Mouse (Mus musculus) hindbrain, embryonic 12.5 days (tissue): ENCODE measurements around the gene Pdp2. TPM values are rescaled to one million over a fixed set of nuclear protein-coding genes. Genes with fewer than 3 reads are reported as not detected.
"Not testable (repeated sequence)": the region's sequence is repeated elsewhere in the genome, so short reads cannot be mapped to it uniquely, and the experiment has no call there.

ENCODE experiments used
- ATAC-seq: fragments of 200-750 bp; cut with Nextera tagmentation; 2 replicates; pipeline ENCODE4 v1.8.0; 2017; ENCODE audit warnings: moderate TSS enrichment; ENCODE audit not compliant: low FRiP score
- H3K27ac ChIP-seq: fragments of 300-500 bp; sonication (generic); 2 replicates; pipeline ENCODE4 v1.5.1; 2016; ENCODE audit warnings: mild to moderate bottlenecking
- H3K27me3 ChIP-seq: fragments of 300-500 bp; sonication (generic); 2 replicates; pipeline ENCODE4 v1.6.1; 2016; ENCODE audit warnings: mild to moderate bottlenecking
- H3K36me3 ChIP-seq: fragments of 300-500 bp; sonication (generic); 2 replicates; pipeline ENCODE4 v1.6.1; 2016; ENCODE audit warnings: mild to moderate bottlenecking
- H3K4me1 ChIP-seq: fragments of 300-500 bp; sonication (generic); 2 replicates; pipeline ENCODE4 v1.6.1; 2016
- H3K4me2 ChIP-seq: fragments of 300-500 bp; sonication (generic); replicated peaks from 2 replicates; pipeline ENCODE4 v1.6.1; 2016; ENCODE audit warnings: mild to moderate bottlenecking
- H3K4me3 ChIP-seq: fragments of 300-500 bp; sonication (generic); 2 replicates; pipeline ENCODE4 v1.5.1; 2016; ENCODE audit warnings: mild to moderate bottlenecking
- H3K9ac ChIP-seq: fragments of 300-500 bp; sonication (generic); 2 replicates; pipeline ENCODE4 v1.6.1; 2016; ENCODE audit warnings: mild to moderate bottlenecking, moderate library complexity
- H3K9me3 ChIP-seq: fragments of 300-500 bp; sonication (generic); replicated peaks from 2 replicates; pipeline ENCODE4 v1.6.1; 2016; ENCODE audit warnings: mild to moderate bottlenecking
- WGBS: fragments of 180-500 bp; shearing (Covaris S2); methylation state at CpG from one replicate; pipeline ENCODE4 v1.1.7; 2016; 5-methylcytosine and 5-hydroxymethylcytosine counted together
- polyA plus RNA-seq: library from polyadenylated mRNA; unstranded; fragments of >200 nt; fragmentation: Nextera tagmentation; extraction: Ambion mirVana; gene quantifications from 2 replicates; pipeline ENCODE4 v1.2.1, GENCODE M21; 2016

Gene Pdp2
- polyA plus RNA-seq, 1 experiment from 2014 or later: 13.7 TPM

GRCm38 (mm10) chr8:104576820-104577219 lies 14.4 kb upstream of the Pdp2 start:
- Histone ChIP-seq H3K9me3 (no peaks in the 10 kb centered on the region), H3K36me3 (no peaks in the 10 kb centered on the region), H3K4me1 (no peaks in the 10 kb centered on the region), H3K27me3 (no peaks in the 10 kb centered on the region), H3K9ac (no peak overlapping the region), H3K27ac (no peak overlapping the region), H3K4me3 (no peak overlapping the region), H3K4me2 (no peak overlapping the region)
- no peak for ATAC-seq
- WGBS: 95% methylated on average over 3 of the region's 3 CpGs

DNA sequence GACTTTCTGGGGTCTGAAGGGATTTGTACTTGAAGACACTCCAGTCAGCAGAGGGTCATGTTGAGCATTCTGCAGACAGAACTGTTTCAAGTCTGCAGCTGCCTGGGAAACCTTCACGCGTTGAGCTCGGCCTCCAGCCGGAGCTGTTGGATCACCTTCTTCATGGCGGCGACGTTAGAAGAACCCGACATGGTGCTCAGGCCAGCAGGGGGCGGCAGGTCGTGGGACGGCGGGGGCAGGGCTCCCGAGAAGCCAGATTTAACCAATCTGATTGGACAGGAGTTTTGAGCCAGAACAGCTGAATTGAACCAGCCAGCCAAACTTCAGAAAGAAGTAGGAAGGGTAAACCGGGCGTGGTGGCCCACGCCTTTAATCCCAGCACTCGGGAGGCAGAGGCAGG lies 13.6 kb upstream of the Pdp2 start:
- H3K4me1 ChIP-seq, ATAC-seq, H3K4me2 ChIP-seq, H3K9me3 ChIP-seq, H3K27ac ChIP-seq, H3K36me3 ChIP-seq, H3K9ac ChIP-seq, H3K4me3 ChIP-seq, H3K27me3 ChIP-seq: not testable (repeated sequence)
- WGBS: 75% methylated on average over 17 of the region's 17 CpGs

DNA sequence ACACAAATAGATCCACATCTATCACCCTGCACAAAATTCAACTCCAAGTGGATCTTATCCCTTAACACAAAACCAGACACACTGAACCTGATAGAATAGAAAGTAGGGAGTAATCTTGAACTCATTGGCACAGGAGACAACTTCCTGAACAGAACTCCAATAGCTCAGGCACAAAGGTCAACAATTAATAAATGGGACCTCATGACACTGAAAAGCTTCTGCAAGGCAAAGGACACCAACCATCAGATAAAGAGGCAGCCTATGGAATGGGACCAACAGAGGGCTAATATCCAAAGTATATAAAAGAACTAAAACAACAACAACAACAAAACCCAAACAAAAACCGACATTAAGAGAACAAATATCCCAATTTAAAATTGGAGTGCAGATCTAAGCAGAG lies 6.7 kb upstream of the Pdp2 start:
- Histone ChIP-seq H3K4me3 (no peak overlapping the region), H3K27me3 (no peaks in the 10 kb centered on the region), H3K27ac (no peak overlapping the region), H3K4me2 (no peak overlapping the region), H3K36me3 (no peaks in the 10 kb centered on the region), H3K4me1 (no peaks in the 10 kb centered on the region), H3K9me3 (peaks cover 14% of the 10 kb centered on the region; the same call in 1 of the 2 replicates), H3K9ac (no peak overlapping the region)
- WGBS: 63% methylated on average over 1 of the region's 1 CpGs
- no peak for ATAC-seq

GRCm38 (mm10) chr8:104590284-104590683 lies 967 bp upstream of the Pdp2 start:
- H3K4me1 ChIP-seq: peaks cover 9% of the 10 kb centered on the region
- H3K36me3 ChIP-seq: peaks cover 15% of the 10 kb centered on the region
- H3K9ac ChIP-seq: no peak overlapping the region
- H3K4me2 ChIP-seq: no peak overlapping the region
- H3K27ac ChIP-seq: no peak overlapping the region
- H3K27me3 ChIP-seq: no peaks in the 10 kb centered on the region
- 91% methylated on average over 3 of the region's 3 CpGs for whole genome bisulfite sequencing
- no peak overlapping the region for H3K4me3 ChIP-seq
- ATAC-seq: no peak
- H3K9me3 ChIP-seq: peaks cover 3% of the 10 kb centered on the region; the same call in 1 of the 2 replicates

GRCm38 (mm10) chr8:104591856-104592255 lies 605 bp downstream of the Pdp2 start:
- peak overlapping the region; percentile 80 for H3K9ac ChIP-seq
- H3K4me3 ChIP-seq: peak overlapping the region; percentile 58
- peaks cover 22% of the 10 kb centered on the region for H3K36me3 ChIP-seq
- H3K4me2 ChIP-seq: peak overlapping the region; percentile 79
- H3K9me3 ChIP-seq: no peaks in the 10 kb centered on the region
- 3% methylated on average over 9 of the region's 9 CpGs for WGBS
- ATAC-seq: no peak
- peaks cover 9% of the 10 kb centered on the region for H3K4me1 ChIP-seq
- peak overlapping the region; percentile 78; the same call in 1 of the 2 replicates for H3K27ac ChIP-seq
- no peaks in the 10 kb centered on the region for H3K27me3 ChIP-seq

GRCm38 (mm10) chr8:104592566-104592965 lies 1.3 kb downstream of the Pdp2 start:
- WGBS: 78% methylated on average over 6 of the region's 6 CpGs
- H3K9ac ChIP-seq: no peak overlapping the region
- no peak overlapping the region for H3K4me3 ChIP-seq
- peak overlapping the region; percentile 79 for H3K4me2 ChIP-seq
- H3K9me3 ChIP-seq: no peaks in the 10 kb centered on the region
- no peaks in the 10 kb centered on the region for H3K27me3 ChIP-seq
- H3K27ac ChIP-seq: no peak overlapping the region
- H3K36me3 ChIP-seq: peaks cover 22% of the 10 kb centered on the region
- no peak for ATAC-seq
- peaks cover 9% of the 10 kb centered on the region for H3K4me1 ChIP-seq

DNA sequence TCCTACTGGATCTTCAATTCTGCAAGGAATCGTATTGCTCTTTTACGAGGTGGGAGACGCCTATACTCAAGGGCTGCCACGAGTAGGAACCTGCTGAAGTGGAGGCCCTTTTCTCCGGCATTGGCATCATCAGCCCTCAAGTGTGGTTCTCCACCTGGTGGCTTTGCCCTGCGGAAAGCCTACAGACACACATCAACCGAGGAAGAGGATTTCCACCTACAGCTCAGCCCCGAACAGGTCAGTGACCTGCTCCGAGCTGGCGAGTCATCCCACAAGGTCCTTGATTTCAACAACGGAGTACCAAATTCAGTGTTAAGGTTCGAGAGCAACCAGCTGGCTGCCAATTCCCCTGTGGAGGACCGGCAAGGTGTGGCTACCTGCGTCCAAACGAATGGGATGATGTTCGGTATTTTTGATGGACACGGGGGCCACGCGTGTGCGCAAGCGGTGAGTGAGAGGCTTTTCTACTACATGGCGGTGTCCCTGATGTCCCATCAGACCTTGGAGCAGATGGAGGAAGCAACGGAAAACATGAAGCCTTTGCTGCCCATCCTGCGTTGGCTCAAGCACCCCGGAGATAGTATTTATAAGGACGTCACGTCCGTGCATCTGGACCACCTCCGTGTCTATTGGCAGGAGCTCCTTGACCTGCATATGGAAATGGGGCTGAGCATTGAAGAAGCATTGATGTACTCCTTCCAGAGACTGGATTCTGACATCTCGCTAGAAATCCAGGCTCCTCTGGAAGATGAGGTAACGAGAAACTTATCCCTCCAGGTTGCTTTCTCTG lies 2.5 kb downstream of the Pdp2 start:
- no peaks in the 10 kb centered on the region for H3K9me3 ChIP-seq
- no peak overlapping the region for H3K4me3 ChIP-seq
- H3K4me2 ChIP-seq: no peak overlapping the region
- peaks cover 9% of the 10 kb centered on the region for H3K4me1 ChIP-seq
- whole genome bisulfite sequencing: 96% methylated on average over 31 of the region's 31 CpGs
- peaks cover 22% of the 10 kb centered on the region for H3K36me3 ChIP-seq
- no peak overlapping the region for H3K9ac ChIP-seq
- no peaks in the 10 kb centered on the region for H3K27me3 ChIP-seq
- H3K27ac ChIP-seq: no peak overlapping the region
- no peak for ATAC-seq

DNA sequence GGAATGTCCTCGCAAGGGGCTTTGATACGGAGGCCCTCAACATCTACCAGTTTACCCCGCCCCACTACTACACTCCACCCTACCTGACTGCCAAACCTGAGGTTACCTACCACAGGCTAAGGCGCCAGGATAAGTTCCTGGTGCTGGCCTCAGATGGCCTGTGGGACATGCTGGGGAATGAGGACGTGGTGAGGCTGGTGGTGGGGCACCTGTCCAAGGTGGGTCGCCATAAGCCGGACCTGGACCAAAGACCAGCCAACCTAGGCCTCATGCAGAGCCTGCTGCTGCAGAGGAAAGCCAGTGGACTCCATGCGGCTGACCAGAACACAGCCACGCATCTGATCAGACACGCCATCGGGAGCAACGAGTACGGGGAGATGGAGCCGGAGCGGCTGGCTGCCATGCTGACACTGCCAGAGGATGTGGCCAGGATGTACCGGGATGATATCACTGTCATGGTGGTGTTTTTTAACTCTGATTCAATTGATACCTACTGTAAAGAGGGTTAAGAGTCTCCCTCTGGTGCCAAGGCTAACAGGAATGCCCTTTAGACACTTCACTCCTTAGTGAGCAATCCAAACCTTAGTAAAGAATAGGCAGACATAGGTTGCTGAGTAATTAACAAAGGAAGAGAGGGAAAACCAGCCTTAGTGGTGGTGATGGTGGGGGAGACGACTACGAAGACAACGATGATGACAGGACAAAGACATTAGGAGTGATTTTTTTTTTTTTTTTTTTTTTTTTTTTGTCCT lies 3.5 kb downstream of the Pdp2 start:
- no peaks in the 10 kb centered on the region for H3K9me3 ChIP-seq
- ATAC-seq: no peak
- H3K4me1 ChIP-seq: peaks cover 9% of the 10 kb centered on the region
- H3K36me3 ChIP-seq: peaks cover 22% of the 10 kb centered on the region
- H3K27me3 ChIP-seq: no peaks in the 10 kb centered on the region
- H3K9ac ChIP-seq: no peak overlapping the region
- WGBS: 96% methylated on average over 19 of the region's 19 CpGs
- no peak overlapping the region for H3K4me3 ChIP-seq
- no peak overlapping the region for H3K4me2 ChIP-seq
- H3K27ac ChIP-seq: no peak overlapping the region

DNA sequence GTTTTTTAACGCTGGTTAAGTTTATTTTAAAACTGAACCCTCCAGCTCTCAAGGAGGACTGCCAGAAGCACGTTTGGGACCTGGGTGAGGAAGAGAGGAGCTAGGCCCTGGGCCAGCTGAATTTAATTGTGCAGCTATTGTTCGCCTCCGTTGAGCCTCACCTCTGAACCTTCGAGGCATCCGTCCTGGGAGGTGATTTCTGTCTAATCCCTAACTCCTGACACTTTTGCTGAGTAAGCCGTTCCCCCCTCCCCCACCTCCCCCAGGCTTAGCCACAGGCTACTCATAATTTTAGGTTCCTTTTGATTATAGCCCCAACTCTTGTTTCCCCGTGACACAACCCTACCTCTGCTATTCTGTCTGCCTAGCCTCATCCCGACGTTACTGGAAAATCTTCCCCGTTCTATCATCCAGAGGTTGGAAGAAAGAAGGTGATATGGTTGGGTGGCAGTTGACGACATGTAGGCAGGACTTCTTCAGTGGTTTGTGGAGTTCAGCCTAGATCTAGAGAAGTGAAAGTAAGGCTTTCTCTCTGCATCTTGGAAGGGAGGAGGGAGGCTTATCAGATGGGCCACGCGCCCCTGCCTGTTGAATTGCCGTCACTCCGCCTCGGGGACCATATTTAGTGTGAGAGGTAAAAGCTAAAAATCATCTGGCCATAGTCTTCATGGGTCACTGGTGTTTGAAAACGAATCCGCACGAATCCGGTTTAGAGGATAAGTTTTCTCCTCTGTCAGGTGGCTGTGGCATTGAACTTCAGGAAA lies 4.7 kb downstream of the Pdp2 start:
- H3K4me2 ChIP-seq: no peak overlapping the region
- no peak for ATAC-seq
- H3K27ac ChIP-seq: no peak overlapping the region
- no peak overlapping the region for H3K9ac ChIP-seq
- H3K4me1 ChIP-seq: peaks cover 9% of the 10 kb centered on the region
- H3K36me3 ChIP-seq: peaks cover 22% of the 10 kb centered on the region
- H3K9me3 ChIP-seq: no peaks in the 10 kb centered on the region
- 86% methylated on average over 21 of the region's 21 CpGs for WGBS
- 0 out of 2 replicates have a peak, but pooled peaks cover under 1% of the 10 kb centered on the region for H3K27me3 ChIP-seq
- no peak overlapping the region for H3K4me3 ChIP-seq

DNA sequence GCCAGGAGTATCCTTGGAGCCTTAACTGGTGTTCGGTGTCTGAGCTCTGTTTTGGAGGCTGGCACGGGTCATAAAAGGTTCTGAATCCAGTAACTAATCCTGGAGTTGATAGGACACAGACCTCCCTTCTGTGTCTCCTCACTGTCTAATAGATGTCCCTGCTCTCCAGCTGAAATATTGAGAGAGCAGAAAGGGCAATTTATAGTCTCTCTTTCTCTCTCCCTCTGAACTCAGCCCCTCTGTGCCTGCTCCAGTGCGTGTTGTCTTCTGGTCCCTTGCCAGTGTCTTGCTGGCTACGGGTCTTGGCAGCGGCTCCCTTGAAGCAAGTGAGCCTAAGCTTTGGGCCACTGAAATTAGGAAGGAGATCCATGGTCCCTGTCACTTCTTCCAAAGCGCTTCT lies 6.4 kb downstream of the Pdp2 start:
- no peak overlapping the region for H3K9ac ChIP-seq
- no peak for ATAC-seq
- 88% methylated on average over 6 of the region's 6 CpGs for WGBS
- no peak overlapping the region for H3K27ac ChIP-seq
- H3K9me3 ChIP-seq: no peaks in the 10 kb centered on the region
- peaks cover 4% of the 10 kb centered on the region; the same call in 1 of the 2 replicates for H3K4me1 ChIP-seq
- peaks cover 7% of the 10 kb centered on the region; the same call in 1 of the 2 replicates for H3K27me3 ChIP-seq
- H3K4me3 ChIP-seq: no peak overlapping the region
- no peak overlapping the region for H3K4me2 ChIP-seq
- H3K36me3 ChIP-seq: peaks cover 22% of the 10 kb centered on the region

- no peak overlapping the region for H3K4me2 ChIP-seq
- H3K9ac ChIP-seq: no peak overlapping the region
- peaks cover 21% of the 10 kb centered on the region for H3K36me3 ChIP-seq
- H3K27ac ChIP-seq: no peak overlapping the region
- peaks cover 7% of the 10 kb centered on the region; the same call in 1 of the 2 replicates for H3K27me3 ChIP-seq
- no peak for ATAC-seq
- H3K4me1 ChIP-seq: peaks cover 4% of the 10 kb centered on the region; the same call in 1 of the 2 replicates
- WGBS: 76% methylated on average over 6 of the region's 6 CpGs
- H3K4me3 ChIP-seq: no peak overlapping the region
- H3K9me3 ChIP-seq: no peaks in the 10 kb centered on the region
Observed at GRCm38 (mm10) chr8:104598496-104598895, 7.2 kb downstream of the Pdp2 start.

DNA sequence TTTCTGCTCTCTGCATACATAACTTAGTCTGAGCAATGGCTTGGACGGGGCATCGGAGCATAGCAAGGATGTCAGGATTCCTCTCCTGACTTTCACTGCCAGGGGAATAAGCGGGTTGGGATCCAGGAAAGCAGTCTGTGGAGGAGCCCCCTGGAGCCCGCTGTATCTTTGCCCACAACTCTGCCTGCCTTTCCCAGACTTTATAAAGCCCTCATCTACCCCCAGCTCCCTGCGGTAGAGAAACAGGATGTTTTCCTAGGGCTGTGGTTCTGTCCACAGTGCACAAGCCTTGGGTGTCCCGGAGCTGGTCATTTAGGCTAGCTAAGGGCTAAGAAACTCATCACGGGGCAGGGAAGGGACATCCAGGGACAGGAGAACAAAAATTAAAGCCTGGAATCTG lies 10.1 kb downstream of the Pdp2 start:
- peaks cover 7% of the 10 kb centered on the region; the same call in 1 of the 2 replicates for H3K27me3 ChIP-seq
- H3K4me3 ChIP-seq: no peak overlapping the region
- no peak overlapping the region for H3K27ac ChIP-seq
- H3K4me2 ChIP-seq: no peak overlapping the region
- no peaks in the 10 kb centered on the region for H3K9me3 ChIP-seq
- ATAC-seq: no peak
- peaks cover under 1% of the 10 kb centered on the region; the same call in 1 of the 2 replicates for H3K36me3 ChIP-seq
- peaks cover 4% of the 10 kb centered on the region; the same call in 1 of the 2 replicates for H3K4me1 ChIP-seq
- 27% methylated on average over 7 of the region's 7 CpGs for WGBS
- no peak overlapping the region for H3K9ac ChIP-seq
